Mouse (Mus musculus) heart, adult 18-20 months (tissue): Measurements from ENCODE around the gene Pafah1b1. TPM values are rescaled to one million over a fixed set of nuclear protein-coding genes. Genes with fewer than 3 reads are reported as not detected.

ENCODE experiments used
- DNase-seq, 2 experiments: peaks; one replicate each; pipeline ENCODE4 v3.0.0; 2021 to 2022; ENCODE audit warnings: mixed read lengths in 1 of 2
- total RNA-seq, 2 experiments: library from RNA; stranded (reverse); gene quantifications; 2 replicates each; pipeline ENCODE4 v1.2.3; 2021

Pafah1b1 gene
- total RNA-seq, 2 experiments from 2014 or later, result 195 to 223 TPM

- no peak for DNase-seq
These were observed 3.3 kb downstream of the Pafah1b1 start for GRCm38 (mm10) chr11:74721141-74721540.

- DNase-seq, result no peak
These were observed 3.8 kb downstream of the Pafah1b1 start for GRCm38 (mm10) chr11:74720668-74721067.

GRCm38 (mm10) chr11:74715971-74716525 is 8.4 kb downstream of the Pafah1b1 start:
- DNase-seq, result peak; percentile 47 to 55

DNA sequence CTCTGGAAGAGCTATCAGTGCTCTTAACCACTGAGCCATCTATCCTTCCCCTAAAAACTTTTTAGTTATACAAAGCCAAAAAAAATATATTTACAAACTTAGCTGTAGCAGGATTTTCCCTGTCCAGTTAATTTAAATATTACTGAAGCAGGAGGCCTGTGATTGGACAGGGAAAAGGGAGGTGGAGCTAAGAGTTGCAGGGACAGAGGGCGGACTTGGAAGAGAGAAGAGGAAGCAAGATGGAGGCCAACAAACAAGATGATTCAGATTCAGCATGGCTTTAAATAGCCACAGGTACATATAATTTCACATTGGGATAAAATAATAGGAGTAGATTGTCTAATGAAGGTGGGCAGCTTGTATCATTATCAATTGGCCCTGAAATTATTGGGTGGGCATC is 13.8 kb downstream of the Pafah1b1 start:
- no peak for DNase-seq

DNA sequence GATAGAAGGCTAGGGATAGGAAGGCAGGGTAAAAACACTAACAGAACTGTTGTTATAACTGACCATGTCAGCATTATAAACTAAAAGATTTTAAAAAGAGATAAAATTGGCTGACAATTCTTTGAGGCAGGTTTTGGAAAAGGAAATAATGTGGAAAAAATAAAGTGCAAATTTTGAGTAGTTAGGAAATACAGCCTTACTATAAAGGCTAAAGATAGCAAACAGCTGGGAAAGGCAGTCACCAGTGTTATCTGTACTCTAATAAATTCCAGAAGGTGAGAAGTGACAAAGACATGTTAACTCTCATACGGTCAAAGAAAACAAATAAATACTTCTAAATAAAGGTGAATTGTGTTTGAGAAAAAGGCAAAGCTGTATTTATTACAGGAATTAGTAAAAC is 15.7 kb downstream of the Pafah1b1 start:
- no peak for DNase-seq

GRCm38 (mm10) chr11:74704068-74704467 is 20.4 kb downstream of the Pafah1b1 start:
- no peak for DNase-seq

- no peak for DNase-seq
These were observed 25.0 kb downstream of the Pafah1b1 start for GRCm38 (mm10) chr11:74699505-74699904.

GRCm38 (mm10) chr11:74692151-74692550 is 32.3 kb downstream of the Pafah1b1 start:
- DNase-seq, result no peak

- DNase-seq, result no peak
These were observed 49.3 kb downstream of the Pafah1b1 start for GRCm38 (mm10) chr11:74675156-74675555.

DNA sequence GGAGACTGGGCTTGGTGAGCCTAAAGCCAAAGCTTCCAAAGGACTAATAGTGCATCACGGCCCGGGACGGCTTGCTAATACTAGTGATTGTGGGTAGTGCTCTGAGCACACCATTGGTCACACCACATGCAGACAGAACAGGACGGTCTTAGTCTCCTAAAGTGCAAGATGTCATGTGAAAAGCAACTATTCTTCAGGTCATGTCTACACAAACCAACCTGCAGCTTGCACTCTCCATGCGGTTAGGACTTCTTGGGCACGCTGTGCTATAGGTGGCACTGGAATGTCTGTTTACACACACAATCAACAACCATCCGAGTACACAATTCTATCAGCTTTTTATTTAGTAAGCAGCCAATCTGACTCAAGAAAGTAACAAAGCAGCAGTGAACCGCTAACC is 49.8 kb downstream of the Pafah1b1 start:
- DNase-seq, result no peak

DNA sequence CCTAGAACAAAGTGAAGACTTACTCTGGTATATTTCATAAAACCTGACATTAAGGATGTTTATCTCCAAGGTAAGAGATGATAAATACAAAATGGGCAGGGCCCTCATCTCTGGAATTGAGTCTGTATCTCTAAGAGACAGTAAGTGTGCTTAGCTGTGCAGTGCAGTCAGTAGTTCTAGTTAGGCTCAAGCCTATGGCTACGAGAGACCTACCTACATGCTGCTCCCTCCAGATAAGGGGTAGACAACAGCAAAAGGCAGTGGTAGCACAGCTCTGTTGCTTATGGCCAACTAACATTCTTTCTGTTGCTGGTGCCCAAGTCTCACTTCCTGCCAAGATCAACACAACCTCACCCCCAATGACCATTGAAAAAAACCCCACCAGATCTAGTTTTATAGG is 50.9 kb downstream of the Pafah1b1 start:
- DNase-seq, result no peak

DNA sequence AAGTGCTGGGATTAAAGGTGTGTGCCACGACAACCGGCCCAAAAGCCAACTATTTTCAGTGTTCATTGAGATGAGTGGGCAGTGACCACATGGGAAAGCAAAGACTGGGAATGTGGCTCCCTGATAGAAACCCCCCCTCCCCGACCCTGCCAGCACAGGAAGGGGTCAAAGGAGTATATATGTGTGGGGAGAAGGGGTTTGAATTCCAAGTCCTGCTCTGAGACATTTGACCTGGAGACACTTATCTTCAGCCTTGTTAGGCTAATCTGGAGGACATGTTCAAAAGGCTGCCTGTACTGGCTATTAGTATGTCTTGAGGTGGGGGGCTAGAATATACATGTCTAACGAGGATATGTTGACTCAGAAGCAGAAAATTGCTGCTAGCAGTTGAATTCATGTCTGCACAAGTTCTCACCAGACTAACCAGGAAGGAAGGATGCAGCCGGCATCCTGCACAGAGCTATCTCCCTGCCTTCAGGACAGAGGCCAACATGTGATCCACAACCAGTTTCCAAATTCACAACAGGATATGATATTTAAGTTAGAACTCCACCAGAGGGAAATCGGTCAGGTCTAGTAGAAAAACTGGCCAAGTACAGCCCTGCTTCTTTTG is 51.5 kb downstream of the Pafah1b1 start:
- no peak for DNase-seq

GRCm38 (mm10) chr11:74671839-74672238 is 52.6 kb downstream of the Pafah1b1 start:
- DNase-seq, result no peak

GRCm38 (mm10) chr11:74671013-74671412 is 53.5 kb downstream of the Pafah1b1 start:
- DNase-seq, result no peak

GRCm38 (mm10) chr11:74670151-74670550 is 54.3 kb downstream of the Pafah1b1 start:
- no peak for DNase-seq

GRCm38 (mm10) chr11:74668971-74669370 is 55.5 kb downstream of the Pafah1b1 start:
- no peak for DNase-seq

GRCm38 (mm10) chr11:74668466-74668865 is 56.0 kb downstream of the Pafah1b1 start:
- no peak for DNase-seq

DNA sequence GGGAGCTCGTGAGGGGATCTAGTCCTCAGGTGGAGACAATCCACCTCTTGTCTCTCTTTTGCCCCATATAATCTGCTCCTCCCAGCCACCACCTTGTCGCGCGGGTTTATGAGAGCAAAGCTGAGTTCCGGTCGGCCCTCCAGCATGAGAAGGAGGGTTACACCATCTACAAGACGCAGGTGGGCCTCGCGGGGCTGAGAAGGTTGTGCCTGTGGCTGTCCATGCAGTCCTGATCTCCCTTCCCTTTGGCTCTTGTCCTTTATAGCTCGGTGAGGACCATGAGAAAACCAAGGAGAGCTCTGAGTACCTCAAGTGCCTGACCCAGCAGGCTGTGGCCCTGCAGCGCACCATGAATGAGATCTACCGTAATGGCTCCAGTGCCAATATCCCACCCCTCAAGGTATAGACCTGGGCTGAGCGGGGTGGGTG is 56.9 kb downstream of the Pafah1b1 start:
- no peak for DNase-seq

GRCm38 (mm10) chr11:74666776-74667581 is 57.5 kb downstream of the Pafah1b1 start:
- DNase-seq, result no peak

GRCm38 (mm10) chr11:74666284-74666652 is 58.2 kb downstream of the Pafah1b1 start:
- DNase-seq, result no peak

- DNase-seq, result no peak
These were observed 58.7 kb downstream of the Pafah1b1 start for GRCm38 (mm10) chr11:74665631-74666283.

DNA sequence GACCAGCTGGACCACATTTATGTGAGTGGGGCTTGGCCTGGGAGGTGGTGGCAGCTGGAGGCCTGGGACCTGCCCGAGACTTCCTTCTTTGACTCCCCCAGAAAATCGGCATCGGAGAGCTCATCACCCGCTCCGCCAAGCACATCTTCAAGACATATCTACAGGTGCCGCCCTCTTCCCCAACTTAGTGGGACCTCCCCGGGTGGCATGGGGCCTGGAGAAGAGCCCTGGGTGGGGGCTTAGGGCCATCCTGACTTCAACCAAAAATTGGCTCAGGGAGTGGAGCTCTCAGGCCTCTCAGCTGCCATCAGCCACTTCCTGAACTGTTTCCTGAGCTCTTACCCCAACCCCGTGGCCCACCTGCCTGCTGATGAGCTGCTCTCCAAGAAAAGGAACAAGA is 59.6 kb downstream of the Pafah1b1 start:
- no peak for DNase-seq

DNA sequence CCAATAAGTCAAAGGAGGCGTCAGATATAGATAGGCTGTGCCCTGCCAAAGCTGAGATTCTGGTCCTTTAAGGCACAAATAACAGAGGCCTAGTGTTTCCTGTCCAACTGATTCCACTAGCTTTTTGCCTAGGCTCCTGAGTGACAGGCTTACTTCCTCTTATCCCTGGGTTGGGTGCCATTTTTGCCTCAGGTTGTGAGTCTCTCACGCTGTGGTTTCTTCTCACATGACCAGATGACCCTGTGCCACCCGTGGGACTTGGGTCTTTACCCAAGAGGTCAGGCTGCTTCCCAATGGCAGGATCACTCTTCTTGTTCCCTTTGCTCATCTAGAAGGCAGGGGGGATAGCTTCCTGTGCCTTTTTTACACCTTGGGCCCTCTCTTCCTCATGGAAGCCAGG is 60.2 kb downstream of the Pafah1b1 start:
- DNase-seq, result no peak
